Mouse (Mus musculus) embryonic facial prominence, embryonic 12.5 days (tissue): ENCODE data around the gene Ocel1. TPM values are rescaled to one million over a fixed set of nuclear protein-coding genes. Genes with fewer than 3 reads are reported as not detected.
A peak's percentile ranks its signal among the peaks of the same experiment; 100 is the strongest.
"Not testable (repeated sequence)": the region's sequence is repeated elsewhere in the genome, so short reads cannot be mapped to it uniquely, and the experiment has no call there.

ENCODE experiments used
- ATAC-seq: fragments of 200-750 bp; cut with Nextera tagmentation; 2 replicates; pipeline ENCODE4 v1.8.0; 2017; ENCODE audit not compliant: insufficient number of reproducible peaks, insufficient read depth, low FRiP score, low TSS enrichment
- H3K27ac ChIP-seq: fragments of 300-500 bp; sonication (generic); 2 replicates; pipeline ENCODE4 v1.5.1; 2016; ENCODE audit warnings: mild to moderate bottlenecking
- H3K27me3 ChIP-seq: fragments of 300-500 bp; sonication (generic); 2 replicates; pipeline ENCODE4 v1.6.1; 2016; ENCODE audit warnings: mild to moderate bottlenecking, moderate library complexity
- H3K36me3 ChIP-seq: fragments of 300-500 bp; sonication (generic); 2 replicates; pipeline ENCODE4 v1.6.1; 2016; ENCODE audit warnings: mild to moderate bottlenecking
- H3K4me1 ChIP-seq: fragments of 300-500 bp; sonication (generic); 2 replicates; pipeline ENCODE4 v1.6.1; 2016
- H3K4me2 ChIP-seq: fragments of 300-500 bp; sonication (generic); replicated peaks from 2 replicates; pipeline ENCODE4 v1.6.1; 2016; ENCODE audit warnings: mild to moderate bottlenecking, moderate library complexity
- H3K4me3 ChIP-seq: fragments of 300-500 bp; sonication (generic); 2 replicates; pipeline ENCODE4 v1.5.1; 2016; ENCODE audit warnings: mild to moderate bottlenecking
- H3K9ac ChIP-seq: fragments of 300-500 bp; sonication (generic); 2 replicates; pipeline ENCODE4 v1.6.1; 2016; ENCODE audit warnings: mild to moderate bottlenecking, moderate library complexity
- H3K9me3 ChIP-seq: fragments of 300-500 bp; sonication (generic); 2 replicates; pipeline ENCODE4 v1.6.1; 2016; ENCODE audit warnings: mild to moderate bottlenecking, moderate library complexity
- WGBS: fragments of 180-500 bp; shearing (Covaris S2); methylation state at CpG from one replicate; pipeline ENCODE4 v1.1.7; 2016; 5-methylcytosine and 5-hydroxymethylcytosine counted together
- polyA plus RNA-seq: library from polyadenylated mRNA; unstranded; fragments of >200 nt; fragmentation: Nextera tagmentation; extraction: Ambion mirVana; gene quantifications from 2 replicates; pipeline ENCODE4 v1.2.1, GENCODE M21; 2016

Ocel1 gene
- polyA plus RNA-seq: 5.4 and 5.6 TPM in 2 replicates

DNA sequence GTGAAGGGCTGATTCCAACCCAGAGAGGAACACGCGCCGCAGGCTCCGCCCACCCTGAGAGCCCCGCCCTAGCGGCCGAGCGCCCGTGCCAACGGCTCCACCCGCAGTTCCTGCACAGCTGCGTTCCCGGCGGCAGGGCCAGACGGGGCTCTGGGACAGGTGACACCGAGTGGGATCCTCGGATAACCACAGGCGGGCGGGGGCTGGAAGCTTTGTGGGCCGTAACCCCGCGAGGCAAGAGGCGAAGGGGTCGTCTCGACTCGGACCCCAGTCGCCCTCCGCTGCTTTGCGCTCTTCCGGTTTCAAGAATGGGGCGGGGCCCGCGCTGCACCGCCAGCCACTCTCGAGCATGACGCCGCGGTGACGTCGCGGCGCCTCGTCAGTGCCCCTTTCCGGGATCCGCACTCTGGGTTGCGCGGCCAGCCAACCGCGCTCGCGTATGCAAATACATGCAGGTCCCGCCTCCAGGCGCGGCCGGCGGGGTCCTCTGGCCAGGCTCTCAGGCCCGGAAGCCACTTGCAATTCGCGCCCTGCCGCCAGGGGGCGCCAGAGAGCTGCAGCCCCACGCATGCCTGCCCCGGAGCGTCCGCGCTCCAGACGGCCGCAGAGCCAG lies at the start of gene Ocel1:
Gene Ocel1, plus strand, starts transcription at position 63 of the 613 bp plus-strand sequence.
- WGBS: under 1% methylated on average over 68 of the region's 68 CpGs

DNA sequence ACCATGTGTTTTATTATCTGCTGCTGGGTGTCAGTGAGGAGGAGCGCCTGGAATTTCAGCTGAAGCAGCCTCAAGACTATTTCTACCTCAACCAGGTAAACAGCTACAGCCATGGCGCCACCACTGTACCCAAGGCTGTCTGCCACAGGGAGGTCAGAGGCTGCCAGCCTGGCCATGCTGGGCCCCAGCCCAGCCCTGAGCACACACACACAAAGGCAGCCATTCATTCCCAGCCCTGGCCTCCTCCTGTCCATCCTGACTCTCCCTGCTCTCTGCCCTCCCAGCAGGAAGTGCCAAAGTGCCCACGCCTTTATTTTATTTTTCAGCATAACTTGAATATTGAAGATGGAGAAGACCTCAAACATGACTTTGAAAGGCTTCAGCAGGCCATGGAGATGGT lies 48.2 kb upstream of the Ocel1 start:
- 73% methylated on average over 3 of the region's 3 CpGs for WGBS
- Histone ChIP-seq H3K27me3 (no peaks in the 10 kb centered on the region), H3K9me3 (no peaks in the 10 kb centered on the region), H3K27ac (no peak overlapping the region), H3K4me3 (no peak overlapping the region), H3K4me1 (no peaks in the 10 kb centered on the region), H3K36me3 (peaks cover 55% of the 10 kb centered on the region), H3K4me2 (no peak overlapping the region), H3K9ac (no peak overlapping the region; the same call in 1 of the 2 replicates)
- ATAC-seq: no peak

More for the DNA sequence above, at the start of gene Ocel1:
- Histone ChIP-seq H3K9ac (peak within 1 kb of the TSS; percentile 57), H3K4me1 (peaks cover 20% of the 10 kb centered on the region), H3K4me2 (peak within 1 kb of the TSS; percentile 47), H3K27me3 (peaks cover 4% of the 10 kb centered on the region; the same call in 1 of the 2 replicates), H3K4me3 (peak within 1 kb of the TSS; percentile 71), H3K9me3 (no peaks in the 10 kb centered on the region), H3K36me3 (peaks cover 22% of the 10 kb centered on the region), H3K27ac (peak within 1 kb of the TSS; percentile 55; the same call in 1 of the 2 replicates)
- ATAC-seq: peak; percentile 78

DNA sequence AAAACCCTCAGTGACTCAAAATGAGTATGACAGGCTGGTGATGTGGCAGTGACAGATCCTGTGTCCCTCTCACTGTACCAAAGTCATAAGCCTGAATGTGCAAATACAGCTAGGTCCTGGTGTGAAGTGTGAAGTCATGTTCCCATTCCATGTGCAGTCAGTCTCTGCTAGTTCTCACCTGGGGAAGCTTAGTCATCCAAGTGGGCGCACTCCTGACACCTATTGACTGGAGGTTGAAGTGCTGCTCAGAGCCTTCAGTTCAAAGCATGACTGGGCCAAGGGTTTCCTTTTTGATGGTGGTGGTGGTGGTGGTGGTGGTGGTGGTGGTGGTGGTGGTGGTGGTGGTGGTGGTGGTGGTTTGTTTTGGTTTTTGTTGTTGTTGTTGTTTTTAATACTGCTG lies 46.2 kb upstream of the Ocel1 start:
- peaks cover 68% of the 10 kb centered on the region for H3K36me3 ChIP-seq
- no peak for ATAC-seq
- no peak overlapping the region for H3K4me2 ChIP-seq
- no peak overlapping the region for H3K27ac ChIP-seq
- no peaks in the 10 kb centered on the region for H3K27me3 ChIP-seq
- no peaks in the 10 kb centered on the region for H3K4me1 ChIP-seq
- WGBS: 95% methylated on average over 1 of the region's 1 CpGs
- H3K9ac ChIP-seq: no peak overlapping the region
- H3K9me3 ChIP-seq: no peaks in the 10 kb centered on the region
- H3K4me3 ChIP-seq: no peak overlapping the region

DNA sequence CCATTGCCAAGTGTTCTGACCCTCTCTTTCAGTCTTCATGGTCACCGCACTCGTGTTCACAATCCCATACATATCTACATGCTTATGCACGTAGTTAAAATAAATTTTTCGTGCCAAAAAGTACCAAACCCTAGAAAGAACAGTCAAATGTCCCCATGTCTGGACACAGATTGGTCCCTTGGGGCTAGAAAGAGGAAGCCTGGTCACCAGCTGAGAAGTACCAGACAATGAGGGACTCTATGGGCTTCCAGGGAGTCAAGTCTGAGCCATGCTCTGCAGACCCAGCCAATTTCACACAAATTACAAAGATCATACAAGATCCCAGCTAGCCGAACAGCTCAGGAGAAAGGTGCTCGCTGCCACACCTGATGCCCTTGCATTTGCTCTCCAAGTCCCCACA lies 33.3 kb upstream of the Ocel1 start:
- not testable (repeated sequence) for H3K27ac ChIP-seq, H3K4me3 ChIP-seq, ATAC-seq, H3K4me1 ChIP-seq, H3K9me3 ChIP-seq, H3K27me3 ChIP-seq, H3K9ac ChIP-seq, H3K4me2 ChIP-seq
- peaks cover 46% of the 10 kb centered on the region for H3K36me3 ChIP-seq
- WGBS: 87% methylated on average over 6 of the region's 6 CpGs

DNA sequence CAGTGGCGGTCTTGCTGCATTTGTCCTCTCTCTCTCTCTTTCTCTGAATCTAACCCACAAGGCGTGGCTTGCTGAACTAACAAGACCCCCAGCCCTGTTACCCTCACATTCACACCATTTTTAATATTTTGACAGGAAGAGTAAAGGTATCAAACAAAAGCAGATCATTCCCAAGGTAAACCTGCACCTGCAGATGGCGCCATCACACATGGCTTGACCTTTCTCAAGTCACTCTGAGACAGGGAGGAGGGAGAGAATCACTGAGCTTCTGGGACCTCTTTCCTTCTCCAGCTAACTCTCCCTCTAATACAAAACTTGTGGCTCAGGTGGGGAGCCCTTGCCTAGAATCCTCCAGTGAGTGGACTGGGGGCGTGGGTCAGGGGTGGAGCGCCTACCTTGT lies 30.5 kb upstream of the Ocel1 start:
- no peaks in the 10 kb centered on the region for H3K9me3 ChIP-seq
- H3K4me2 ChIP-seq: no peak overlapping the region
- H3K27ac ChIP-seq: no peak overlapping the region
- ATAC-seq: no peak
- H3K4me1 ChIP-seq: no peaks in the 10 kb centered on the region
- H3K9ac ChIP-seq: no peak overlapping the region
- H3K27me3 ChIP-seq: no peaks in the 10 kb centered on the region
- WGBS: 76% methylated on average over 5 of the region's 5 CpGs
- no peak overlapping the region for H3K4me3 ChIP-seq
- H3K36me3 ChIP-seq: peaks cover 57% of the 10 kb centered on the region

DNA sequence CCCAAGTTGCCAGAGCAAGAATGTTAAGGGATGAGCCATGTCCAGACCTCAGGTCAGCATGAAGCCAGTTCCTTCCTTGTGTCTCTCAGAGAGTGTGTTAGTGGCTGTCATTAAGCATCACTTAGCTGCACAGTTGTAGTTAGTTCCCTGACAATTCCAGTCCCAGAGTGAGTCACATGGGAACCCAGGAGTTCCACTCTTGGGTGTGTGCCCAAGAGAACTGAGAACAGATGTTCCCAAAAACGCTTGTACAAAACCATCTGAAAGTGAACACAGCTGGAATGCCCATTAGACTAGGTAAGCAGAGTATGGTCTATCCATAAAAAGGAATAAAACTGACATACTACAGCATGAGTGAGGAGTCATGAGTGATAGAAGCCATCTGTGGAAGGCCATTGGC lies 24.5 kb upstream of the Ocel1 start:
- H3K36me3 ChIP-seq: peaks cover 87% of the 10 kb centered on the region
- no peaks in the 10 kb centered on the region for H3K27me3 ChIP-seq
- no peak overlapping the region for H3K9ac ChIP-seq
- no peak overlapping the region for H3K4me3 ChIP-seq
- H3K9me3 ChIP-seq: no peaks in the 10 kb centered on the region
- no peak for ATAC-seq
- 67% methylated on average over 1 of the region's 1 CpGs for WGBS
- H3K27ac ChIP-seq: no peak overlapping the region
- no peak overlapping the region for H3K4me2 ChIP-seq
- H3K4me1 ChIP-seq: no peaks in the 10 kb centered on the region

DNA sequence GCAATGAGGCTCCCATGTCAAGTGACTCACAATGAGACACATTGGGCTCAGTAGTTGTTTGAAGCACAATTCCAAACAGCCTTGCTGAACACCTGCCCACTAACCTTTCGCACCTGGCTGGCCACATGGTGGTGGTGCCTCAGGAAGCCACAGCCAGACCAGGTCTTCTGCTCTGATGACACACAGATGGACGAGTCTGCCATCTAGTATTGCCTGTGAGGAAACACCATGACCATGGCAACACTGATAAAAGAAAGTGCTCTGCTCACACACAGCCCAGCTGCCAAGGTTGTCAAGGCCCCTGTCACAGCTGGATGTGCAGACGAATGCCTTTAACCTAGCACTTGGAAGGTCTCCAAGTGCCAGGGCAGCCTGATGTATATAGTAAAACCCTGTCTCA lies 20.0 kb upstream of the Ocel1 start:
- Histone ChIP-seq H3K27me3 (no peaks in the 10 kb centered on the region), H3K27ac (no peak overlapping the region), H3K36me3 (peaks cover 97% of the 10 kb centered on the region), H3K4me1 (no peaks in the 10 kb centered on the region), H3K9ac (no peak overlapping the region), H3K4me3 (no peak overlapping the region), H3K4me2 (no peak overlapping the region), H3K9me3 (no peaks in the 10 kb centered on the region)
- WGBS: 77% methylated on average over 3 of the region's 3 CpGs
- ATAC-seq: no peak

DNA sequence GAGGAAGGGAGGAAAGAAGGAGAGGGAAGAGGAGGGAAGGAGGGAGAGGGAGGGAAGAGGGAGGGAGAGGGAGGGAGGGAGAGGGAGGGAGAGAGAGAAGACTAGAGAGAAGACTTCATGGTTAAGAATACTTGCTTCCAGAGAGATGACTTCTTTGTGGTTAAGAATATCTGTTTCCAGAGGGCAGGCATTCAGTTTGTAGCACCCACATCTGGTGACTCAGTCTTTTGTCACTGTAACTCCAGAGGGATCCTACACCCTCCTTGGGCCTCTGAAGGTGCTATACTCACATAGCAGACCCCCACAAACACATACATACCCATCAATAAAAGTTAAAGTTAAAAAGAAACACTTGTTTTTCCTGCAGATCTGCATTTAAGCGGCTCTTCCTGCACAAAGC lies 19.6 kb upstream of the Ocel1 start:
- no peak for ATAC-seq
- Histone ChIP-seq H3K4me2 (no peak overlapping the region), H3K27ac (no peak overlapping the region), H3K4me3 (no peak overlapping the region), H3K9ac (no peak overlapping the region), H3K27me3 (no peaks in the 10 kb centered on the region), H3K36me3 (peaks cover 97% of the 10 kb centered on the region), H3K9me3 (no peaks in the 10 kb centered on the region), H3K4me1 (no peaks in the 10 kb centered on the region)
- 93% methylated on average over 1 of the region's 1 CpGs for WGBS

DNA sequence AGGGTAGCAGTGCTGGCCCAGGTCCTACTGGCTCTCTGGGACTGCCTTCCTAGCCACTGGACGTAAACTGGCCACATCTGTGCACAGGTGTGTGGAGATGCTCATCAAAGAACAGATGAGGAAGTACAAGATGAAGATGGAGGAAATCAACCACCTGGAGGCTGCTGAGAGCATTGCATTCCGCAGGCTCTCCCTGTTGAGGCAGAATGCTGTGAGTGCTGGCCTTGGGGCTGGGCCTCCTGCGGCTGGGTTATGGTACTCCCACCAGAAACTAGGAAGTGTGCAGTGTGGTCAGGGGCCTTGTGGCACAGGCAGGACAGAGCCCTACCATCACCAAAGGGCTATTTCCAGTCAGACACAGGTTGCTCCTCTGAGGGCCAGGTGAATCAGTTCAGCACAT lies 13.1 kb upstream of the Ocel1 start:
- H3K9ac ChIP-seq: no peak overlapping the region
- no peak for ATAC-seq
- no peaks in the 10 kb centered on the region for H3K9me3 ChIP-seq
- H3K4me1 ChIP-seq: no peaks in the 10 kb centered on the region
- H3K36me3 ChIP-seq: peaks cover 74% of the 10 kb centered on the region
- H3K4me2 ChIP-seq: no peak overlapping the region
- H3K4me3 ChIP-seq: no peak overlapping the region
- no peaks in the 10 kb centered on the region for H3K27me3 ChIP-seq
- 89% methylated on average over 3 of the region's 3 CpGs for WGBS
- no peak overlapping the region for H3K27ac ChIP-seq

DNA sequence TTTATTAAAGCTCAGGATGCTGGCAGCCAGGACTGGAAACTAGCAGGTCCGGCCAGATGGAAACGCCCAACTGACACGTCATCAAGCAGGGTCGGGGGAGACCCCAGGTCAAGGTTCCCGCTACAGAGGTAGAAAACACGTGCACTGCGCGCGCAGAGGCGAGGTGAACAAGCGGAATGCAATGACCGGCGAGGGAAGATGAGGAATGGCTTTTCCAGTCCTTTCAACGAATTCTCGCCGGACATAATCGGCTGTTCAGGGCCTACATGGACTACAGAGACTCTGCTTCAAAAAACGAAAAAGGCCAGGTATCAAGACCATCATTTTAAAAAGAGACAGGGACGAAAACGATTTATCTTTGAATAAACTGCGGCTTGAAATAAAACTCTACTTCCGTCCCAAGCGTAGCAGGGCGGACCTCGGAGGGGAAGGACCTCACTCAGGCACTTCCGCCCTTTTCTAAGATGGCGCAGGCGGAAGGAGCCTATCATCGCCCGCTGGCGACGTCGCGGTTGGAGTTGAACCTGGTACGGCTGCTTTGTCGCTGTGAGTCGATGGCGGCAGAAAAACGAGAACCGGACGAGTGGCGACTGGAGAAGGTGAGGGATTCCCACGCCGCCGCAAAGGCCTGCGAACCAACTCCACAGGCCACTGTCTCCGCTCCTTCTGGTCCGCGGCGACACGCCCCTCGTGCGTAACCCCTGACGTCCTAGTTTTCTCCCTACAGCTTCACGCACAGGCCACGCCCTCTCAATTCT lies 4.1 kb upstream of the Ocel1 start, which contains the start of gene Use1:
Gene Use1, plus strand, starts transcription at position 78 of the 758 bp plus-strand sequence.
- Histone ChIP-seq H3K9me3 (no peaks in the 10 kb centered on the region), H3K4me1 (peaks cover 11% of the 10 kb centered on the region), H3K9ac (peak within 1 kb of the TSS; percentile 74), H3K4me3 (peak within 1 kb of the TSS; percentile 60), H3K27me3 (no peaks in the 10 kb centered on the region), H3K36me3 (peaks cover 9% of the 10 kb centered on the region), H3K27ac (peak within 1 kb of the TSS; percentile 89), H3K4me2 (peak within 1 kb of the TSS; percentile 79)
- peak; percentile 76 for ATAC-seq
- WGBS: under 1% methylated on average over 56 of the region's 56 CpGs

DNA sequence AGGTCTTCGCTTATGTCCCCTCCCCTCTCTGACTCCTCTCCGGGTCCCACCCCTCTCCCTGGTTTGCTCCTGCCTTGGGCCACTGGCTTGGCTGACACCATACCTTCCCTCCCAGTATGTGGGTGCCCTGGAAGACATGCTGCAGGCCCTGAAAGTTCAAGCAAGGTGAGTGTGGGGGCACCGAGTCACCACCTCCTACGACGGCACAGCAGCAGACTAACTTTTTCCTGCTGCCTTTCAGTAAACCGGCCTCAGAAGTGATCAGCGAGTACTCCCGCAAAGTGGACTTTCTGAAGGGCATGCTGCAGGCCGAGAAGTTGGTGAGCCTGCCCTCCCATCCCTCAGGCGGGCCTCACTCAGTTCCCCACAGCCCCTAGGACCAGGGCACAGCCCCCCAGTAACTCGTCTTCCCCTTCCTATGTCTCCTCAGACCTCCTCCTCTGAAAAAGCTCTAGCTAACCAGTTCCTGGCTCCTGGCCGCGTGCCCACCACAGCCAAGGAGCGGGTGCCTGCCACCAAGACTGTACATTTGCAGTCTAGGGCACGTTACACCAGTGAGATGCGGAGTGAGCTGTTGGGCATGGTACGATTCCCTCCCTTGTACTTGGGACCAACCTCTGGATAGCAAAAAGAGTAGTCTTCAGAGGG lies 3.4 kb upstream of the Ocel1 start:
- peak overlapping the region; percentile 74 for H3K9ac ChIP-seq
- no peaks in the 10 kb centered on the region for H3K27me3 ChIP-seq
- peak overlapping the region; percentile 79 for H3K4me2 ChIP-seq
- 45% methylated on average over 17 of the region's 17 CpGs for WGBS
- H3K4me1 ChIP-seq: peaks cover 11% of the 10 kb centered on the region
- peaks cover 9% of the 10 kb centered on the region for H3K36me3 ChIP-seq
- H3K4me3 ChIP-seq: peak overlapping the region; percentile 60
- H3K9me3 ChIP-seq: no peaks in the 10 kb centered on the region
- peak; percentile 76 for ATAC-seq
- H3K27ac ChIP-seq: peak overlapping the region; percentile 89

DNA sequence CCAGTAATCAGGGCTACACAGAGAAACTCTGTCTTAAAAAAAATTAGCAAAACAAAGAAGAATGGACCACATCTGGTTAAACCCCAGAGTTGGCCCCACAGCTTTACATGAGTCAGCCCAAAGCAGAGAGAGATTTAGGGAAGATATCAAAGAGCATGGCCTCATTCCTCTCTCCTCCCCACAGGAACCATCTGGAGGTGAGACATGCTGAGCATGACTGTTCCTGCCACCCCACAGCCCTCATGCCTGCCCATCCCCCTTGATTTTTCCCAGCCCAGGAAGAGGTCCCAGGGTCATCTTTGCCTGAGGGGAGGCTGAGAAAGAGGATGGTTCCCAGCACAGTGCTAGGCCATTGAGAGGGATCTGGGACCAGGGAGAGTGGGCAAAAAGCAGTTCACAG lies 2.7 kb upstream of the Ocel1 start:
- Histone ChIP-seq H3K9me3 (no peaks in the 10 kb centered on the region), H3K27me3 (no peaks in the 10 kb centered on the region), H3K36me3 (peaks cover 10% of the 10 kb centered on the region), H3K4me2 (peak overlapping the region; percentile 79), H3K4me3 (peak overlapping the region; percentile 60; the same call in 1 of the 2 replicates), H3K27ac (no peak overlapping the region), H3K4me1 (peaks cover 11% of the 10 kb centered on the region), H3K9ac (peak overlapping the region; percentile 74; the same call in 1 of the 2 replicates)
- ATAC-seq: no peak
